Mouse (Mus musculus): ENCODE results near the gene Hyal6. TPM values are rescaled to one million over a fixed set of nuclear protein-coding genes. Genes with fewer than 3 reads are reported as not detected.

Hyal6 gene
- not detected for total RNA-seq (2018; cell fraction: chromatin; rRNA removed)
- total RNA-seq (2018; cell fraction: cytosol; rRNA removed): under 1 TPM in 1 of 26 experiments, not detected in 25; 0.05 TPM
- total RNA-seq (2018; cell fraction: nucleus; rRNA removed): not detected
- not detected in 3 replicates for polyA plus RNA-seq (2018)

DNA sequence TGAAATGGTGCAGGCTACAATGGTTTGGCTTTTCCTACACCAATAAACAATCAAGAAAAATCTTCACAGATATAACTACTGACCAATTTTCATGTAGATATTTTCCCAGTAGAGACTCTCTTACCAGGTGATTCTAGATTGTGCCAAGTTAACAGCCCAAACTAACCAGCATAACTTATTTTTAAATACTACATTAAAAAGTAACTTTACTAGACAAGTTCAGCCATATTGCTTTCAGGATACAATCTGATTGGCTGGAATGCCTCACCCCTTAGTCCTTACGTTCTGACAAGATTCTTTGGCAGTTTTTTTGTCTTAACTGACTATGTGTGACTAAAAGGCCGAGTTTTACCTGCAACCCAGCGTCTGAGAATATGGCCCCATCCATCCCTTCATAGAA is at the start of gene Hyal6:
Gene Hyal6, plus strand, starts transcription at position 301 of the 400 bp plus-strand sequence.
- no peaks in the 10 kb centered on the region for H3K79me2 ChIP-seq (ENCODE audit: inconsistent target)
- H3K27ac ChIP-seq: no peak within 1 kb of the TSS
- H3K36me3 ChIP-seq (ENCODE audit: inconsistent target): no peaks in the 10 kb centered on the region
- H3K4me3 ChIP-seq (ENCODE audit: inconsistent target): no peak within 1 kb of the TSS
- 89% methylated on average over 2 of the region's 3 CpGs for WGBS (ENCODE audit: missing documents)

DNA sequence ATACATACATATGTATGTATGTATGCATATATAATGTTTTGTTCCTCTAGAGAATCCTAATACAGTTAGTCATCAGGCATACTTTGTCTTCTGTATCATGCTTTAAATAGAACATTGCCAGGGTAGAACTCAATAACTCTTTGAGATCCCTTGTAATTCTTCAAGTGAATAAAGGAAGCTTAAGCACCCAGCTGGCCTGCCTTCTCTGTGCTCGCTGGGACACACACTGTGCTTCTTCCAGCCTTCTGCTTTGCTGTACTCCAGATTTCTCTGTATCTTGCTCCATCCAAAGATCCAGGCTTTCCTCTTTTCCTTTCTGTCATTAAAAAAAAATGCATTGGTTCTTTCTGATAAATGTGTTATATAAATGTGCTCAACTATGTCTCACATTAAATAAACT is 45.2 kb upstream of the Hyal6 start:
- Histone ChIP-seq H3K4me3 (ENCODE audit: inconsistent target) (no peak overlapping the region), H3K79me2 (ENCODE audit: inconsistent target) (no peaks in the 10 kb centered on the region), H3K27ac (no peak overlapping the region), H3K36me3 (ENCODE audit: inconsistent target) (no peaks in the 10 kb centered on the region)
- 80% methylated on average over 1 of the region's 1 CpGs for WGBS (ENCODE audit: missing documents)

DNA sequence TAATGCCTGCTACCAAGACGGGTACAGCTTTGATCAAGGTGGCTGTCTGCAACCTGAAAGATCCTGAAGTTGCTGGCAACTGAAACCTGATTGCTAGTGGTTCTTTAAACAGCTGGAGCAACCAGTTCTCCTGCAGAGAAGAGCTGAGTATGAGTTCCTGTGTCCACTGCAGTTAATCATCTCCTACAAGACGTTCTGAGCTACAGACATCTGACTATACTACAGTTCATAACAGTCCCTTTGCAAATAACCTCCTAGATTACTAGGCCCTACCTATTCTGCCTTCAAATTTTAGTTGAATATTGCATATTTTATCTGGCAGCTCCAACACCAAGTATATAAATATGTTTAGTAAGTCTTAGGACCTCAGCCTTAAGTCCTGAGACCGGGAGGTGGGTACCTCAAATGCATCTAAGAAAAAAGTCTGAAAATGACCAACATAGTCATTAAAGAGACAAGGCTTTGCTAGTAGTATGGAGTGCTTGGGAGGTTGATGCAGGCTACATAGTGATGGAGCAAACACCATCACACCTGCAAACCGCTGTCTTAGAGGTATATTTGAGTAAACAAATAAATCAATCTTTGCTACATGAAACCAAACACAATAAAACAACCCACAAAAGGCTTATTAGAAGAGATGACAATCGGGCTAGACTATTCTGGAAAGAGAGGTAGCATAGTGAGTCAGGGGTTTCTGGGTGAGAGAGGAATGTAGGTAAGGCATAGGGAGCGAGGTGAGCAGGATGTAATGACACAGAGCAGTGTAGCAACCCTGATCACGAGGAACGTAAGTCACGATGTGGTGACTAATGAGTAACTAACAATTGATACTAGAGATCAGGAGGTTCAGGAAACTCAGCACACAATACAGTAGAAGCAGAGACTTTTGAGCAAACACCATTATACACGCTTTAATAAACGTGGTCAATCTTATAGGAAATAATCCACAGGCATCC is 38.3 kb upstream of the Hyal6 start:
- Histone ChIP-seq H3K27ac (no peak overlapping the region), H3K36me3 (ENCODE audit: inconsistent target) (no peaks in the 10 kb centered on the region), H3K4me3 (ENCODE audit: inconsistent target) (no peak overlapping the region), H3K79me2 (ENCODE audit: inconsistent target) (no peaks in the 10 kb centered on the region)
- WGBS (ENCODE audit: missing documents): 85% methylated on average over 11 of the region's 11 CpGs

DNA sequence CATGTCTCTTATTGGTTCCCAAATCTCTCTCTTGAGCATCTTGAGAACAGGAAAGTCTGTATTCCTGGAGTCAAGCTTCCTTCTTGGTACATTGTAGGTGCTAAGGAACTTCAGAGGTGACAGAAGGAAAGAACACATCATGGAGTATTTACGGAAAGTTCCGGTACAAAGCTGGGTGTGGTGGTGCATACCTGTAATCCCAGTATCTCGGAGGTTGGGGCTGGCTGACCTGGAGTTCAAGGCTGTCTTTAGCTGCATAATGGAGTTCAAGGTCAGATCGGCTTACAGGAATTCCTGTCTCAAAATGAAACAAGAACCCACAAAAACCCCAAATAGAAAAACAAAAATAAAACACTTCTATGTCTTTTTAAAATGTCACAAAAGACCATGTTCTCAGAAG is 36.9 kb upstream of the Hyal6 start:
- WGBS (ENCODE audit: missing documents): 76% methylated on average over 4 of the region's 4 CpGs
- no peak overlapping the region for H3K4me3 ChIP-seq (ENCODE audit: inconsistent target)
- H3K27ac ChIP-seq: no peak overlapping the region
- H3K79me2 ChIP-seq (ENCODE audit: inconsistent target): no peaks in the 10 kb centered on the region
- H3K36me3 ChIP-seq (ENCODE audit: inconsistent target): no peaks in the 10 kb centered on the region

DNA sequence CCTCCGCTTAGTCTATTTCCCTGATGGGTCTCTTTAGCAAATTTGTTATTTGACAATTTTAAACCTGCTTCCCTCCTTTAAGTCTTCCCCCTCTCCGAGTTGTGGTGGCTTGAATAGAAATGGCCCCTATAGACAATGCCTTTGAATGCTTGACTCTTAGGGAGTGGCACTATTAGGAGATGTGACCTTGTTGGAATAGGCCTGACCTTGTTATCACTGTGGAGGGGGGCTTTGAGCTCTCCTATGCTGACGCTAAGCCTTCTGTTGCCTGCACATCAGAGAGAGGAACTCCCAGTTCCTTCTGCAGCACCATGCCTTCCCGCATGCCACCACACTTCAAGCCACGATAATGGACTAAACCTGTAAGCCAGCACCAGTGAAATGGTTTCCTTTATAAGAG is 35.8 kb upstream of the Hyal6 start:
- 84% methylated on average over 5 of the region's 5 CpGs for WGBS (ENCODE audit: missing documents)

DNA sequence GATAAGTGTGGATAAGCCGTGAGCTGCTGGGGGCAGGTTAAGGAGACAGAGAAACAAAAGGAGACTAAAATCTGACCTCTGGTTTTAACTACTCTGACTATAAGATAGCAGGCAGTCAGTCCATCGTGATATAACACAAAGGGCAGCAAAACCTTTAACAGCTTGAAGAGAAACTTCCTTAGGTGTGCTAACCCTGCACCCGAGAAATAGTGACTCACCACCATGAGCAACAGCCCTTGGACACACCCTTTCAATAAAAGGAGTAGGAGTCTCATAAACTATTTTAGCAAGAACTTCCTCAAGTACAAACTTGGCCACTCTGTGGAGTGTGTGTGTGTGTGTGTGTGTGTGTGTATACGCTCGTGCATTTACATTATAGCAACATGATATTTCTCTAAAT is 26.0 kb upstream of the Hyal6 start:
- Histone ChIP-seq H3K4me3 (ENCODE audit: inconsistent target) (no peak overlapping the region), H3K27ac (no peak overlapping the region), H3K79me2 (ENCODE audit: inconsistent target) (no peaks in the 10 kb centered on the region), H3K36me3 (ENCODE audit: inconsistent target) (no peaks in the 10 kb centered on the region)
- 83% methylated on average over 5 of the region's 5 CpGs for WGBS (ENCODE audit: missing documents)

More for the DNA sequence above, 35.8 kb upstream of the Hyal6 start:
- H3K36me3 ChIP-seq (ENCODE audit: inconsistent target): no peaks in the 10 kb centered on the region
- H3K79me2 ChIP-seq (ENCODE audit: inconsistent target): no peaks in the 10 kb centered on the region
- no peak overlapping the region for H3K27ac ChIP-seq
- no peak overlapping the region for H3K4me3 ChIP-seq (ENCODE audit: inconsistent target)

DNA sequence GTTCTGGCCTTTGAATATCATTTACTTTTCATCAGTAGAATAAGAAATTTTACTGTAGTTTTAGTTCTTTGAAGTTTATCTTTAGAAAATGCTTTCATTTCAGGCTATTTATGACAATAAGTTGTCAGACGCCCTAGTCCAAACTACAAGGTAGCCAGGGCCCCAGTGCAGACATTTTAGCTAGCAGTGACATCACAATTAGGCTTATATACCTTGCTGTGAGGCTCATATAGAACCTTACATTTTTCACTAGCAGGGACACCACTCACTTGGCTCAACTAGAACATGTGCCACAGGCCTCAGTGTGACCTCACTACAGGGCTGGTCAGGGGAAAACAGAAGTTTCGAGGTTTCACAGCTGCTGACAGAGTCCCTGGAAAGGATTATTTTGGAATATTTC is 25.5 kb upstream of the Hyal6 start:
- 75% methylated on average over 2 of the region's 2 CpGs for WGBS (ENCODE audit: missing documents)
- Histone ChIP-seq H3K4me3 (ENCODE audit: inconsistent target) (no peak overlapping the region), H3K36me3 (ENCODE audit: inconsistent target) (no peaks in the 10 kb centered on the region), H3K27ac (no peak overlapping the region), H3K79me2 (ENCODE audit: inconsistent target) (no peaks in the 10 kb centered on the region)

DNA sequence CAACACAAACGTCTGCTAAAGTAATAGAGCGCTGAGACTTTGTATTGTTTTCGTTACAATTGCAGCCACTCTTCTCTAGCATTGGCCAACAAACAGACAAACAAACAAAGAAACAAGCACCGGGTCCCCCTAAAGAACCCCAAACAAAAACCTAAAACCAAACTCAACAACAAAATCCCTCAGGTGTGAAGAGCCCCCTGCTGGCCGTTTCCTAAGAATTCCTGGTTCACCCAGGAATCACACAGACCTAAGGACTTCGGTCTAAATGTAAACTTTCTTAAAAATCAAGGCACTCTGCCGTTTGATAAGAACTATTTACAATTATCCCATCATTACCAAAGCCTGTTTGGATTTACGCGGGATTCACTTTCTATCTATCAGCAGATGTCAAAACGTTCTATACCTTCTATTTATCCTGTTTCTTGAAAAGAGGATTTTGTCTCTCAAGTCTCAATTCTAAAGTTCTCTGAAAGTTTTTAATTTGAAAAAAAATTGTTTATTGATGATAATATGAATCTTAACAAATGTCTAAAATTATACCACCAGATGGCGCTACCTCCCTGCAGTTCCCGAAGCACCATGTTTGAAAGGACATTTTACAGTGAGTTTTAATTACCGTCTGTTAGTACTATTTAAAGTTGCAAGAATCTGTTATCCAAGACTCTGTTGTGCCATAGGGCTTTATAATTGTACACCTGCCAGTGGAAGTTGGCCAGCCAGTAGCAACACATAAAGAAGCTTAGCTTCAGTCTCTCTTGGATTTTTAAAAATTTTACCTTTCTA is 11.5 kb upstream of the Hyal6 start:
- Histone ChIP-seq H3K36me3 (ENCODE audit: inconsistent target) (no peaks in the 10 kb centered on the region), H3K27ac (no peak overlapping the region), H3K79me2 (ENCODE audit: inconsistent target) (no peaks in the 10 kb centered on the region), H3K4me3 (ENCODE audit: inconsistent target) (no peak overlapping the region)
- 32% methylated on average over 13 of the region's 13 CpGs for WGBS (ENCODE audit: missing documents)

DNA sequence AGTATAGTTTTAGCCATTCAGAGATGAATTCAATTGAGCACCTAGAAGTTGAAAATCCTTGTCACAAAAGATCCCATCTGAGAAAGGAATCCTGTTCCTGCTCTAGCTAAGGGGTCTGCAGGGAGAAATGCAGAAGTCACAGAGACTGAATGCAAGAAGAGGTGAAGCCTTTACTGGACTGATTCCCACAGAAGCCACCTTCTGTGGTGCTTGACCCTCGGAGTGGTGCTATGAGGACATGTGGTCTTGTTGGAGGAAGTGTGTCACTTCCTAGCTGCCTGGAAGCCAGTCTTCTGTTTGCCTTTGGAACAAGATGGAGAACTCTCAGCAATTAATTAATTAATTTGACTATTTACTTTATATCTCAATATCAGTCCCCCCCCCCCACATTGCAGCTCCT is 4.9 kb upstream of the Hyal6 start:
- no peaks in the 10 kb centered on the region for H3K79me2 ChIP-seq (ENCODE audit: inconsistent target)
- no peaks in the 10 kb centered on the region for H3K36me3 ChIP-seq (ENCODE audit: inconsistent target)
- no peak overlapping the region for H3K4me3 ChIP-seq (ENCODE audit: inconsistent target)
- H3K27ac ChIP-seq: no peak overlapping the region
- 20% methylated on average over 1 of the region's 1 CpGs for WGBS (ENCODE audit: missing documents)

DNA sequence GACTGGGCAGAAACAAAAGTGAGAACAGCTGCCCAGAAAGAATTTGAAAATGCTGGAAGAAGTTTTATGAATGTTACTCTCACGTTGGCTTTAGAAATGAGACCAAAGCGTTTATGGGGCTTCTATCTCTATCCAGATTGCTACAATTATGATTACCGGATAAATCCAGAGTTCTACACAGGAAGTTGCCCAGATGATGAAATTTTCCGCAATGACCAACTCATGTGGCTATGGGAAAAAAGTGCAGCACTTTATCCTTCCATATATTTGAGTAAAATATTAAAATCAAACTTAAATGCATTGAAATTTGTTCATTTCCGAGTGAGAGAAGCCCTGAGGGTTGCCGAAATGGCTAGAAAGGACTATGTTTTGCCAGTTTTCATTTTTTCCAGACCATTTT is 1.5 kb downstream of the Hyal6 start:
- Histone ChIP-seq H3K4me3 (ENCODE audit: inconsistent target) (no peak overlapping the region), H3K36me3 (ENCODE audit: inconsistent target) (no peaks in the 10 kb centered on the region), H3K27ac (no peak overlapping the region), H3K79me2 (ENCODE audit: inconsistent target) (no peaks in the 10 kb centered on the region)
- 95% methylated on average over 6 of the region's 6 CpGs for WGBS (ENCODE audit: missing documents)

DNA sequence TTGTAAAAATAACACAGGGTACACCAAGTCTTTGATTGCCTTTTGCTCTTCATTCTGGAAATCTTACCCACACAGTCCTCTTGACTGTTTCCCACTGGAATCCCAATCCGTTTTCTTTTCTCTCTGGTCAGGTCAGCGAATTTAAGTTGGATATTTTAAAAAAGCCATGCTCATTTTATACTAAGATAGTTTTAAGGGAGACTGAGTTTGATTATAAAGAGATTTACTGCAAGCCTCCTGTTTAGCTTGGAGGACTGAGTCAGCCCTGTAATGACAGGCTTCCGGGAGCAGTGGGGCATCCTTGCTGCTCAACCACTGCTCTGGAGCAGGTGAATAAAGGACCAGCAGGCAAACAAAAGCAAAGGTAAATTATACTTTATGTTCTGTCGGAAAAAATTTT is 15.0 kb downstream of the Hyal6 start, which contains the start of gene Hyal4:
Gene Hyal4, plus strand, starts transcription at position 301 of the 400 bp plus-strand sequence.
- no peak within 1 kb of the TSS for H3K4me3 ChIP-seq (ENCODE audit: inconsistent target)
- WGBS (ENCODE audit: missing documents): 88% methylated on average over 4 of the region's 4 CpGs
- H3K36me3 ChIP-seq (ENCODE audit: inconsistent target): no peaks in the 10 kb centered on the region
- H3K79me2 ChIP-seq (ENCODE audit: inconsistent target): no peaks in the 10 kb centered on the region
- H3K27ac ChIP-seq: no peak within 1 kb of the TSS

DNA sequence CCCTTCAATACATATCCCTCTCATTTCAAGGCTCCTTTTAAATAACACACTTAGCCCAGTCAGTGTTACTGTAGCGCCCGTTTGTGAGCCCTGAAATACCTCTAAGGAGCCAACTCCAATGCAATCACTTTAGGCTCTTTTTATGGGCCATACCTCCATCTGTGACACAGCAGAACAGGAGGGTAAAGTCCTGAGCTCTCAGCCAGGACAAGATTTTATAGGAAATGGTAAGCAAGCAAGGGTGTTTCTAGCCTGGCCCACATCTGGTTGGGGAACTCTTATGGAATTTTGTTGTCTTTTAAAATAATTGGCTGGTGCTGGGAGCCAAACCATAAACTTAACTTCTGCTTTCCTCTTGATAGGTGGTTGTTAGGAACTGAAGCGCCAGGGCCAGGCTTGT is 26.2 kb downstream of the Hyal6 start:
- Histone ChIP-seq H3K4me3 (ENCODE audit: inconsistent target) (no peak overlapping the region), H3K36me3 (ENCODE audit: inconsistent target) (no peaks in the 10 kb centered on the region), H3K79me2 (ENCODE audit: inconsistent target) (no peaks in the 10 kb centered on the region), H3K27ac (no peak overlapping the region)
- WGBS (ENCODE audit: missing documents): 88% methylated on average over 3 of the region's 3 CpGs

DNA sequence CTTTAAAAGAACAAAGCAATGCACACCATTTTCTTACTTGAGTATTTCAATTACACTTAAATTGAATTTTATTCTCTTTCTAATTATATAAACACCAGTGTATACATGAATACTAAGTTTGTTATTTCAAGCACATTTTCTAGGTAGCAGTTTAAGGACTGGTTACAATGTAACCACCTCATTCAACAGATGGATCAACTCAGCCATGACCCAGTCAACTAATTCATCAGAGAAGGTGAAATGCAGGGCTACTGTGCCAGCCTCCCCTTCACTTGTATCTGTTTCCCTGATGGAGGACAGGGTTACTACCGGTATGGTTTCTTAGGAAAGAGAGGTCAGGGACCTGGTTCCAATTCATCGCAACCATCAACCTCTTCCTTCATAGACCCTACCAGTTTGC is 33.2 kb downstream of the Hyal6 start:
- H3K27ac ChIP-seq: no peak overlapping the region
- H3K79me2 ChIP-seq (ENCODE audit: inconsistent target): no peaks in the 10 kb centered on the region
- 79% methylated on average over 2 of the region's 2 CpGs for WGBS (ENCODE audit: missing documents)
- H3K4me3 ChIP-seq (ENCODE audit: inconsistent target): no peak overlapping the region
- no peaks in the 10 kb centered on the region for H3K36me3 ChIP-seq (ENCODE audit: inconsistent target)

DNA sequence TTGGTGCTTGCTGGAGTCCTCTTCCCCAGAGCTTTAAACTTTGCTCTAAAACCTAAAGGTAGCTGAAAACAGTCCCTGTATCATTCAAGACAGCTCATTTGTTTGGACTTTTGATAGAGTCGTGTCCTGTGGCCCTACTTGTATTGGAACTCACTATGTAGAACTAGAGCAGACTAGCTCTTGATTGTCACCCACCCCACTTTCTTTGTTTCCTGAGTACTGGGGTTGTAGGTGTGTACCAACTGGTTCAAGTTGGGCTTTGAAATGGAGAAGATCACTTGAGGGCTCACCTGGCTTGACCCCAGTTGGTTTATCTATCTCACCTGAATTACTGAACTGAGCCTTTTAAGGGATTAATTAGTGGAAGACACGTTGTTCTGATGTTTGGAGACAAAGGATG is 46.1 kb downstream of the Hyal6 start:
- Histone ChIP-seq H3K4me3 (ENCODE audit: inconsistent target) (no peak overlapping the region), H3K79me2 (ENCODE audit: inconsistent target) (no peaks in the 10 kb centered on the region), H3K27ac (no peak overlapping the region), H3K36me3 (ENCODE audit: inconsistent target) (no peaks in the 10 kb centered on the region)
- 58% methylated on average over 2 of the region's 2 CpGs for WGBS (ENCODE audit: missing documents)

DNA sequence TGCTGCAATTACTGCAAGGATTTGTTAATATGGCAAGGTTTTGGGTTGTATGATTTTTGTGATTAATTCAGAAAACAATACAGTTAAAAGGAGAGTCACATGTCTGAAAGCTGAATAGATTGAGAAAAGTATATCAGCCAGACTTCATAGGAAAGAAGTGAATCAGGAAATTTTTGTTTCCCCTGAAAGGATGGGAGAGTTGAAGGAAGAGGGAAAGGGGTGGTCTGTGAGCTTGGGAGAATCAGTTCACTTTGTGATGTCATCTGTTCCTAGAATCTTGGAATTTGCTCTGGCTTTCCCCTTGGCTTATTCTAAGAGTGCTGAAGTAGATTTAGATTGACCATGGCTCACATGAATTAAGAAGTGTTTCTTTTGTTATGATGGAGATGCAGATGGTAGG is 57.8 kb downstream of the Hyal6 start, which contains the start of gene Spam1:
Gene Spam1, plus strand, starts transcription at position 301 of the 400 bp plus-strand sequence.
- Histone ChIP-seq H3K79me2 (ENCODE audit: inconsistent target) (no peaks in the 10 kb centered on the region), H3K27ac (no peak within 1 kb of the TSS), H3K4me3 (ENCODE audit: inconsistent target) (no peak within 1 kb of the TSS), H3K36me3 (ENCODE audit: inconsistent target) (no peaks in the 10 kb centered on the region)
